Mouse (Mus musculus): ENCODE data around the gene Dld.

- TF ChIP-seq CTCF (IDR thresholded peaks at IDR 0.05; ENCODE audit: low read depth) (no peak), EP300 (optimal IDR thresholded peaks at IDR 0.05) (no peak)
These were observed 45.1 kb downstream of the Dld start for GRCm38 (mm10) chr12:31306075-31306675.
